Mouse (Mus musculus): ENCODE measurements around the gene Gpm6b.

DNA sequence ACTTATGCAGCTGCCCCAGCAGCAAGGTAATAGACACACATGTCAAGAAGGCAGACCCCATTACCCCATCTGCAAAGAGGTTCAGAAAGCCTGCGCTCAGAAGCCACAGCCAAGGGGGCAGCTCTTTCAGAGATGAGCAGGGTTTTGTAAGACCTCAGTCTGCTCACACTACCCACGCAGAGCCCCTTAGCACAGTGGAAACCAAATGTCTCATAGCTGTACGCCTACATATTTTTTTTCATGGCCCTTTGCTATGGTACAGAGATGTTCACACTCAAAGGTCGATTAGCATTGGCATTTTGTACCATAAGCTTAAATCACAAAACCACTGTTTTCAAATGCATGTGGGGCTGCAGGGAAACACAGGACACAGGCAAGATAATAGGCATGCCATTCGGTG lies 11.9 kb upstream of the Gpm6b start:
- TF ChIP-seq CTCF (IDR thresholded peaks at IDR 0.05; ENCODE audit: low read depth, low read length) (no peak), POLR2A (IDR thresholded peaks at IDR 0.05; ENCODE audit: borderline replicate concordance, low read depth, low read length) (no peak)
